Mouse (Mus musculus): ENCODE measurements around the gene Hist1h4a. TPM values are rescaled to one million over a fixed set of nuclear protein-coding genes. Genes with fewer than 3 reads are reported as not detected.

Hist1h4a gene
- polyA plus RNA-seq, 1 experiment from 2014 or later: not detected

Small RNA genes within 50 kb of the gene (microRNA-seq; reads per million reads assigned to microRNA genes)
- gene Gm44314 (not detected), gene Gm44484 (not detected)

Other genes starting within 250 kb of the Hist1h4a start
- gene Hist1h4h, start 230.2 kb downstream of the Hist1h4a start, polyA plus RNA-seq (2016; fragmentation: Nextera tagmentation; extraction: Ambion mirVana): 7.2 and 8.7 TPM in 2 replicates
- 9.3 and 10.7 TPM in 2 replicates for gene Hist1h2af, start 227.3 kb downstream of the Hist1h4a start, polyA plus RNA-seq (2016; fragmentation: Nextera tagmentation; extraction: Ambion mirVana)
- gene Hist1h3g, start 225.8 kb downstream of the Hist1h4a start, polyA plus RNA-seq (2016; fragmentation: Nextera tagmentation; extraction: Ambion mirVana): 7.2 and 8.3 TPM in 2 replicates
- 0.87 and 0.95 TPM in 2 replicates for gene Hist1h2bh, start 217.8 kb downstream of the Hist1h4a start, polyA plus RNA-seq (2016; fragmentation: Nextera tagmentation; extraction: Ambion mirVana)
- gene Hist1h3f, start 217.2 kb downstream of the Hist1h4a start, polyA plus RNA-seq (2016; fragmentation: Nextera tagmentation; extraction: Ambion mirVana): 0.99 and 1.5 TPM in 2 replicates
- 0.74 and 1.4 TPM in 2 replicates for gene Hist1h4f, start 209.6 kb downstream of the Hist1h4a start, polyA plus RNA-seq (2016; fragmentation: Nextera tagmentation; extraction: Ambion mirVana)
- gene Hist1h1d, start 208.0 kb downstream of the Hist1h4a start, polyA plus RNA-seq (2016; fragmentation: Nextera tagmentation; extraction: Ambion mirVana): 0.47 and 0.56 TPM in 2 replicates
- 5.7 and 7.6 TPM in 2 replicates for gene Hist1h3e, start 198.9 kb downstream of the Hist1h4a start, polyA plus RNA-seq (2016; fragmentation: Nextera tagmentation; extraction: Ambion mirVana)
- gene Hist1h2ae, start 190.0 kb downstream of the Hist1h4a start, polyA plus RNA-seq (2016; fragmentation: Nextera tagmentation; extraction: Ambion mirVana): 115 and 138 TPM in 2 replicates
- gene Hist1h2bg, start 189.8 kb downstream of the Hist1h4a start, polyA plus RNA-seq (2016; fragmentation: Nextera tagmentation; extraction: Ambion mirVana): 8.9 and 11.4 TPM in 2 replicates
- 7.2 and 9.5 TPM in 2 replicates for gene Hist1h2bf, start 187.0 kb downstream of the Hist1h4a start, polyA plus RNA-seq (2016; fragmentation: Nextera tagmentation; extraction: Ambion mirVana)
- gene Hist1h2ad, start 186.8 kb downstream of the Hist1h4a start, polyA plus RNA-seq (2016; fragmentation: Nextera tagmentation; extraction: Ambion mirVana): 1.3 and 3.7 TPM in 2 replicates
- 5.8 and 6.6 TPM in 2 replicates for gene Hist1h3d, start 185.5 kb downstream of the Hist1h4a start, polyA plus RNA-seq (2016; fragmentation: Nextera tagmentation; extraction: Ambion mirVana)
- 137 and 142 TPM in 2 replicates for gene Hist1h4d, start 179.6 kb downstream of the Hist1h4a start, polyA plus RNA-seq (2016; fragmentation: Nextera tagmentation; extraction: Ambion mirVana)
- 3.0 and 3.7 TPM in 2 replicates for gene Hist1h2be, start 140.1 kb downstream of the Hist1h4a start, polyA plus RNA-seq (2016; fragmentation: Nextera tagmentation; extraction: Ambion mirVana)
- 26.3 and 26.6 TPM in 2 replicates for gene Hist1h1e, start 138.7 kb downstream of the Hist1h4a start, polyA plus RNA-seq (2016; fragmentation: Nextera tagmentation; extraction: Ambion mirVana)
- 1.4 and 1.6 TPM in 2 replicates for gene Hist1h2ac, start 77.3 kb downstream of the Hist1h4a start, polyA plus RNA-seq (2016; fragmentation: Nextera tagmentation; extraction: Ambion mirVana)
- gene Hist1h2bc, start 77.0 kb downstream of the Hist1h4a start, polyA plus RNA-seq (2016; fragmentation: Nextera tagmentation; extraction: Ambion mirVana): 34.6 and 36.5 TPM in 2 replicates
- not detected in 2 replicates for gene Hist1h1t, start 65.4 kb downstream of the Hist1h4a start, polyA plus RNA-seq (2016; fragmentation: Nextera tagmentation; extraction: Ambion mirVana)
- gene Hist1h4c, start 62.8 kb downstream of the Hist1h4a start, polyA plus RNA-seq (2016; fragmentation: Nextera tagmentation; extraction: Ambion mirVana): 6.1 and 9.8 TPM in 2 replicates
- gene Hfe, start 50.4 kb downstream of the Hist1h4a start, polyA plus RNA-seq (2016; fragmentation: Nextera tagmentation; extraction: Ambion mirVana): 2.0 and 2.5 TPM in 2 replicates
- gene Hist1h1c, start 22.4 kb downstream of the Hist1h4a start, polyA plus RNA-seq (2016; fragmentation: Nextera tagmentation; extraction: Ambion mirVana): 15.2 and 15.9 TPM in 2 replicates
- gene Hist1h3c, start 15.6 kb downstream of the Hist1h4a start, polyA plus RNA-seq (2016; fragmentation: Nextera tagmentation; extraction: Ambion mirVana): 11.1 and 13.8 TPM in 2 replicates
- 2.2 and 3.5 TPM in 2 replicates for gene Hist1h2bb, start 14.5 kb downstream of the Hist1h4a start, polyA plus RNA-seq (2016; fragmentation: Nextera tagmentation; extraction: Ambion mirVana)
- gene Hist1h2ab, start 10.1 kb downstream of the Hist1h4a start, polyA plus RNA-seq (2016; fragmentation: Nextera tagmentation; extraction: Ambion mirVana): 59.9 and 73.2 TPM in 2 replicates
- 14.0 and 15.8 TPM in 2 replicates for gene Hist1h3b, start 9.0 kb downstream of the Hist1h4a start, polyA plus RNA-seq (2016; fragmentation: Nextera tagmentation; extraction: Ambion mirVana)
- gene Hist1h4b, start 4.2 kb downstream of the Hist1h4a start, polyA plus RNA-seq (2016; fragmentation: Nextera tagmentation; extraction: Ambion mirVana): 5.3 and 8.2 TPM in 2 replicates
- gene Hist1h3a, start 1.2 kb upstream of the Hist1h4a start, polyA plus RNA-seq (2016; fragmentation: Nextera tagmentation; extraction: Ambion mirVana): 5.1 and 5.2 TPM in 2 replicates
- gene Hist1h1a, start 2.4 kb upstream of the Hist1h4a start, polyA plus RNA-seq (2016; fragmentation: Nextera tagmentation; extraction: Ambion mirVana): 3.3 and 4.0 TPM in 2 replicates
- gene Trim38, start 8.7 kb upstream of the Hist1h4a start, polyA plus RNA-seq (2016; fragmentation: Nextera tagmentation; extraction: Ambion mirVana): 0.18 TPM in 1 of 2 replicates, not detected in the other
- not detected in 2 replicates for gene Slc17a2, start 45.8 kb upstream of the Hist1h4a start, polyA plus RNA-seq (2016; fragmentation: Nextera tagmentation; extraction: Ambion mirVana)
- gene Slc17a3, start 78.2 kb upstream of the Hist1h4a start, polyA plus RNA-seq (2016; fragmentation: Nextera tagmentation; extraction: Ambion mirVana): not detected in 2 replicates
- gene Slc17a1, start 106.5 kb upstream of the Hist1h4a start, polyA plus RNA-seq (2016; fragmentation: Nextera tagmentation; extraction: Ambion mirVana): not detected in 2 replicates
- not detected in 2 replicates for gene Slc17a4, start 153.8 kb upstream of the Hist1h4a start, polyA plus RNA-seq (2016; fragmentation: Nextera tagmentation; extraction: Ambion mirVana)
- gene Hist1h2ba, start 172.9 kb upstream of the Hist1h4a start, polyA plus RNA-seq (2016; fragmentation: Nextera tagmentation; extraction: Ambion mirVana): not detected in 2 replicates
- gene Hist1h2aa, start 173.2 kb upstream of the Hist1h4a start, polyA plus RNA-seq (2016; fragmentation: Nextera tagmentation; extraction: Ambion mirVana): not detected in 2 replicates
- 1.5 and 1.9 TPM in 2 replicates for gene Scgn, start 230.0 kb upstream of the Hist1h4a start, polyA plus RNA-seq (2016; fragmentation: Nextera tagmentation; extraction: Ambion mirVana)

All from forebrain, embryonic 12.5 days (tissue).